Mouse (Mus musculus) intestine, embryonic 16.5 days (tissue): ENCODE data around the gene Pdcd1lg2. TPM values are rescaled to one million over a fixed set of nuclear protein-coding genes. Genes with fewer than 3 reads are reported as not detected.

Experiments used
- ATAC-seq: fragments of 200-750 bp; cut with Nextera tagmentation; 2 replicates; pipeline ENCODE4 v1.8.0; 2017; ENCODE audit warnings: moderate TSS enrichment, moderate library complexity
- H3K27ac ChIP-seq: fragments of 300-500 bp; sonication (generic); 2 replicates; pipeline ENCODE4 v1.5.1; 2014; ENCODE audit warnings: mild to moderate bottlenecking, low read length
- H3K27me3 ChIP-seq: fragments of 300-500 bp; sonication (generic); replicated peaks from 2 replicates; pipeline ENCODE4 v1.6.1; 2014; ENCODE audit warnings: low read length, control low read depth, mixed read lengths; ENCODE audit not compliant: control insufficient read depth, insufficient read depth
- H3K36me3 ChIP-seq: fragments of 300-500 bp; sonication (generic); 2 replicates; pipeline ENCODE4 v1.6.1; 2014; ENCODE audit warnings: low read length, control low read depth; ENCODE audit not compliant: control insufficient read depth, insufficient read depth
- H3K4me1 ChIP-seq: fragments of 300-500 bp; sonication (generic); 2 replicates; pipeline ENCODE4 v1.6.1; 2014; ENCODE audit warnings: low read length, control low read depth, mixed read lengths; ENCODE audit not compliant: control insufficient read depth, insufficient read depth
- H3K4me2 ChIP-seq: fragments of 300-500 bp; sonication (generic); 2 replicates; pipeline ENCODE4 v1.6.1; 2014; ENCODE audit warnings: low read depth, low read length, control low read depth
- H3K4me3 ChIP-seq: fragments of 300-500 bp; sonication (generic); 2 replicates; pipeline ENCODE4 v1.5.1; 2014; ENCODE audit warnings: mild to moderate bottlenecking, low read length
- H3K9ac ChIP-seq: fragments of 300-500 bp; sonication (generic); 2 replicates; pipeline ENCODE4 v1.6.1; 2014; ENCODE audit warnings: low read depth, low read length
- H3K9me3 ChIP-seq: fragments of 300-500 bp; sonication (generic); 2 replicates; pipeline ENCODE4 v1.6.1; 2016; ENCODE audit warnings: low read length, control low read depth; ENCODE audit not compliant: control insufficient read depth
- WGBS: fragments of 180-500 bp; shearing (Covaris S2); extraction: QIAGEN DNeasy Blood & Tissue Kit; methylation state at CpG from one replicate; pipeline ENCODE4 v1.1.7; 2014; 5-methylcytosine and 5-hydroxymethylcytosine counted together
- polyA plus RNA-seq: library from polyadenylated mRNA; unstranded; fragments of >200 nt; fragmentation: Nextera tagmentation; extraction: Ambion mirVana; gene quantifications from 2 replicates; pipeline ENCODE4 v1.2.1, GENCODE M21; 2015

The Pdcd1lg2 gene
- polyA plus RNA-seq, 1 experiment from 2014 or later, result 0.17 TPM

GRCm38 (mm10) chr19:29376382-29376781 lies 34.3 kb upstream of the Pdcd1lg2 start:
- H3K36me3 ChIP-seq, result no peaks in the 10 kb centered on the region
- no peak overlapping the region for H3K4me3 ChIP-seq
- no peaks in the 10 kb centered on the region for H3K27me3 ChIP-seq
- WGBS, result 75% methylated on average over 3 of the region's 3 CpGs
- no peak overlapping the region for H3K9ac ChIP-seq
- no peaks in the 10 kb centered on the region for H3K9me3 ChIP-seq
- no peak overlapping the region for H3K27ac ChIP-seq
- H3K4me2 ChIP-seq, result no peak overlapping the region
- ATAC-seq, result no peak
- no peaks in the 10 kb centered on the region for H3K4me1 ChIP-seq

DNA sequence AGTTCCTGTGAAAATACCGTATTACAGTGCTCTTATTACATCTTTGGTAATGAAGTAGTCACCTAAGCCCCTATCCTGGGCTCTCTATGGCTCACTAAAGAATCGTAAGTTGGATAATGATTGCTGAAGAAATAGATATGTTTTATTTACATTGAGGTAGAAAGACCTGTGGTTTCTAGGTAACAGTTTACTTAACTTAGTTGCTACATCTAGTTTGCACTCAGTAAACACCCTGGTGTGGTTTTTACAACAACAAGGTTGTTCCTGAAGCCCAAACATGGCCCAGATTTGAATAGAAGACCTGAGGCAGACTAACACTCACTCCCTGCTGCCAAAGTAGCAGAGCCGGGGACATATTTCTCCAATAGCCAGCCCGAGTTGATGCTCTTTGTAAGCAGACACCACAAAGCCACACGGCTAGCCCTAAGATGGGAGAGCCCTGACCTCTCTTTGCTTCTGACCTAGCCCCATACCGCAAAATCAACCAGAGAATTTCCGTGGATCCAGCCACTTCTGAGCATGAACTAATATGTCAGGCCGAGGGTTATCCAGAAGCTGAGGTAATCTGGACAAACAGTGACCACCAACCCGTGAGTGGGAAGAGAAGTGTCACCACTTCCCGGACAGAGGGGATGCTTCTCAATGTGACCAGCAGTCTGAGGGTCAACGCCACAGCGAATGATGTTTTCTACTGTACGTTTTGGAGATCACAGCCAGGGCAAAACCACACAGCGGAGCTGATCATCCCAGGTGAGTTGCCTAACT lies 30.7 kb upstream of the Pdcd1lg2 start:
- H3K9ac ChIP-seq, result no peak overlapping the region
- H3K27me3 ChIP-seq, result no peaks in the 10 kb centered on the region
- no peak overlapping the region for H3K4me2 ChIP-seq
- H3K4me3 ChIP-seq, result no peak overlapping the region
- WGBS, result 82% methylated on average over 14 of the region's 14 CpGs
- H3K4me1 ChIP-seq, result no peaks in the 10 kb centered on the region
- no peak for ATAC-seq
- H3K36me3 ChIP-seq, result no peaks in the 10 kb centered on the region
- H3K27ac ChIP-seq, result no peak overlapping the region
- H3K9me3 ChIP-seq, result no peaks in the 10 kb centered on the region

GRCm38 (mm10) chr19:29383368-29383767 lies 27.4 kb upstream of the Pdcd1lg2 start:
- no peak overlapping the region for H3K27ac ChIP-seq
- H3K9me3 ChIP-seq, result no peaks in the 10 kb centered on the region
- WGBS, result 93% methylated on average over 5 of the region's 5 CpGs
- no peak overlapping the region for H3K4me2 ChIP-seq
- no peak overlapping the region for H3K9ac ChIP-seq
- H3K4me1 ChIP-seq, result no peaks in the 10 kb centered on the region
- no peaks in the 10 kb centered on the region for H3K27me3 ChIP-seq
- H3K4me3 ChIP-seq, result no peak overlapping the region
- H3K36me3 ChIP-seq, result no peaks in the 10 kb centered on the region
- ATAC-seq, result no peak

DNA sequence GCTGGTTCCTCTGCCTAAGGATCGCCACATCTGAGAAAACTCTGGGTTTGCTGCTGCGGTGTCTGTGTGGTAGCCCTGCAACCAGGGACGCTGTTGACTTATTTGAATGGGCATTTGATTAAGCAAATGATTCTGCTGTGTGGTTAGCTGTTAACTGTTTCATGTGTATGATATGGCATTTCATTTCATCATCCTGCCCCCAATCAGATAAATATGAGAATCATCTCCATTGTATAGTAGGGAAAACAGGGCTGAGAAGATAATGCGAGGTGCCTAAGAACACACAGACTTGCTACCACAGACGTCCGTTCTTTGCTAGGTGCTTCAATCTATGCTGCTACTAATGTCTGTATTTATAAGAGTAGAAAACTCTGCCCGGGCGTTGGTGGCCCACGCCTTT lies 26.3 kb upstream of the Pdcd1lg2 start:
- no peak overlapping the region for H3K4me3 ChIP-seq
- 81% methylated on average over 9 of the region's 9 CpGs for WGBS
- H3K9me3 ChIP-seq, result no peaks in the 10 kb centered on the region
- no peak overlapping the region for H3K9ac ChIP-seq
- ATAC-seq, result no peak
- H3K36me3 ChIP-seq, result no peaks in the 10 kb centered on the region
- H3K4me2 ChIP-seq, result no peak overlapping the region
- H3K4me1 ChIP-seq, result no peaks in the 10 kb centered on the region
- H3K27me3 ChIP-seq, result no peaks in the 10 kb centered on the region
- no peak overlapping the region for H3K27ac ChIP-seq

DNA sequence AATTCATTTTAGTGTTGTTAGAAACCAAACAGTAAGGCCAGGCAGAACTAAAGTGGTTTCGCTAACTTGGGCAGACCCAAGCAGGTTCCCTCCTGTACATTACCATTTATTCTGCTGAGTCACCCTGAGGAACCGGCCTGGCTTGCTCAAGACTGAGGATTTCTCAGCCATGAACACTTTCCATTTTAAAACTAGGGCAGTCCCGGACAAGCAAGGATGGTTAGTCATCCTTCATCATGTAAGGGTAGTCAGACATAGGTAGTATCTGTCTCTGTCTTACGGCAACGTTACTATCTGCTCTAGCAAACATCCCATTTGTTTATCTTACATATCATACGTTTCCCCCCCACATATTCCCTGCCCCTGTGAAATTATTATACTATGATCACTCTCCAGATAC lies 25.7 kb upstream of the Pdcd1lg2 start:
- Histone ChIP-seq H3K4me3 (no peak overlapping the region), H3K36me3 (no peaks in the 10 kb centered on the region), H3K4me2 (no peak overlapping the region), H3K9ac (no peak overlapping the region), H3K4me1 (no peaks in the 10 kb centered on the region), H3K27ac (no peak overlapping the region), H3K27me3 (no peaks in the 10 kb centered on the region), H3K9me3 (no peaks in the 10 kb centered on the region)
- ATAC-seq, result no peak
- WGBS, result 75% methylated on average over 6 of the region's 6 CpGs

- Histone ChIP-seq H3K4me2 (no peak overlapping the region), H3K9me3 (no peaks in the 10 kb centered on the region), H3K4me1 (no peaks in the 10 kb centered on the region), H3K27me3 (no peaks in the 10 kb centered on the region), H3K4me3 (no peak overlapping the region), H3K36me3 (no peaks in the 10 kb centered on the region), H3K27ac (no peak overlapping the region), H3K9ac (no peak overlapping the region)
- ATAC-seq, result no peak
- 85% methylated on average over 4 of the region's 4 CpGs for WGBS
These were observed 24.9 kb upstream of the Pdcd1lg2 start for GRCm38 (mm10) chr19:29385822-29386221.

GRCm38 (mm10) chr19:29388818-29389217 lies 21.9 kb upstream of the Pdcd1lg2 start:
- Histone ChIP-seq H3K36me3 (no peaks in the 10 kb centered on the region), H3K27me3 (no peaks in the 10 kb centered on the region), H3K9me3 (no peaks in the 10 kb centered on the region), H3K27ac (no peak overlapping the region), H3K4me2 (no peak overlapping the region), H3K4me3 (no peak overlapping the region), H3K9ac (no peak overlapping the region), H3K4me1 (no peaks in the 10 kb centered on the region)
- 89% methylated on average over 1 of the region's 1 CpGs for WGBS
- ATAC-seq, result no peak

- 80% methylated on average over 5 of the region's 5 CpGs for WGBS
- Histone ChIP-seq H3K4me3 (no peak overlapping the region), H3K4me2 (no peak overlapping the region), H3K9ac (no peak overlapping the region), H3K36me3 (no peaks in the 10 kb centered on the region), H3K4me1 (no peaks in the 10 kb centered on the region), H3K9me3 (no peaks in the 10 kb centered on the region), H3K27me3 (no peaks in the 10 kb centered on the region), H3K27ac (no peak overlapping the region)
- ATAC-seq, result no peak
These were observed 20.2 kb upstream of the Pdcd1lg2 start for GRCm38 (mm10) chr19:29390483-29390882.

- H3K27me3 ChIP-seq, result no peaks in the 10 kb centered on the region
- H3K9me3 ChIP-seq, result no peaks in the 10 kb centered on the region
- no peak overlapping the region for H3K9ac ChIP-seq
- no peaks in the 10 kb centered on the region for H3K36me3 ChIP-seq
- no peak overlapping the region for H3K27ac ChIP-seq
- 73% methylated on average over 4 of the region's 4 CpGs for WGBS
- H3K4me1 ChIP-seq, result no peaks in the 10 kb centered on the region
- H3K4me2 ChIP-seq, result no peak overlapping the region
- ATAC-seq, result no peak
- no peak overlapping the region for H3K4me3 ChIP-seq
These were observed 19.4 kb upstream of the Pdcd1lg2 start for GRCm38 (mm10) chr19:29391279-29391678.

DNA sequence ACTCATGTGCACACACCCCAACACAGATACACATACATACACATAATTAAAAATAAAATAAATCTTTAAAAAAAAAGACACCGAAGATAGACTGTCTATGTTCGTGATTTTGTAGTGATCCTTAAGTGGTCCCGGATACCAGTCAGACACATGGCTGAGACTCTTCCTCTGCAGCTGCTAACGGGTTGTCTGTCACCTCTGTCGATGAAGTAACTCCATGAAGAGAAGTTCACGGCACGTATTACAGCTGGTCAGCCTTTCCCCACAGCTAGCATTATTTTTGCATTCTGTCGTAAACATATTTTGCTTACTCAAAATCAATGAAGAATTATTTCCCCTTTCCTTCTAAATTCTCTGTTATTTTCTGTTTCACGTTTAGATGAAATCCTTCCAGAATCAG lies 17.4 kb upstream of the Pdcd1lg2 start:
- H3K27me3 ChIP-seq, result no peaks in the 10 kb centered on the region
- H3K4me2 ChIP-seq, result no peak overlapping the region
- no peak overlapping the region for H3K9ac ChIP-seq
- no peaks in the 10 kb centered on the region for H3K9me3 ChIP-seq
- 82% methylated on average over 9 of the region's 9 CpGs for WGBS
- H3K4me3 ChIP-seq, result no peak overlapping the region
- no peaks in the 10 kb centered on the region for H3K4me1 ChIP-seq
- no peak for ATAC-seq
- H3K36me3 ChIP-seq, result no peaks in the 10 kb centered on the region
- no peak overlapping the region for H3K27ac ChIP-seq
